Mouse (Mus musculus): ENCODE data around the gene Smurf2.

- TF ChIP-seq CTCF (IDR thresholded peaks at IDR 0.05; ENCODE audit: extremely low read depth, insufficient read depth, low read length) (no peak), POLR2A (IDR thresholded peaks at IDR 0.05; ENCODE audit: extremely low read depth, insufficient read depth, low read length) (no peak)
Observed at GRCm38 (mm10) chr11:106954566-106954965, 34.1 kb upstream of the Smurf2 start.

Measured in cortical plate, adult 2 months (tissue).